Mouse (Mus musculus): ENCODE results near the gene Dok4.
"Not testable (repeated sequence)": the region's sequence is repeated elsewhere in the genome, so short reads cannot be mapped to it uniquely, and the experiment has no call there.

The Dok4 gene

DNA sequence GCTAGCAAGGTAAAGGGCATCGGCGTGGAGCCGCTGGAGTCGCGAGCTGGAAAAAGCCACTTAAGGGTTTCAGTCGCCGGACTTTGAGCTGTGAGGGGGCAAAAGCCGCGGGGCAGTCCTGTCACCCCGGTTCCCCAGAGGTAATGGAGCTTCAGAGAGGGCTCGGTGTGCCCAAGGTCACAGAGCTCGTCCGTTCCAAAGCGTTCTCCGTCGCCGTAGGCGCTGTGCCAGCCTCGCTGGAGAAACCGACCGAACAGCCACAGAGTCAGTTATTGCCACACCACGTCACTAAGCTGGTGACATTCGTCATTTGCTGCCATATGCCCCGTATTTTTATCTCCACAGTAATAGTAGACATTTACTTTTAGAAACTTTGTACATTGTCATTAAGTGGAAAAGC, 37.5 kb downstream of the Dok4 start:
- DNase-seq (ENCODE audit: low spot score) = no peak

DNA sequence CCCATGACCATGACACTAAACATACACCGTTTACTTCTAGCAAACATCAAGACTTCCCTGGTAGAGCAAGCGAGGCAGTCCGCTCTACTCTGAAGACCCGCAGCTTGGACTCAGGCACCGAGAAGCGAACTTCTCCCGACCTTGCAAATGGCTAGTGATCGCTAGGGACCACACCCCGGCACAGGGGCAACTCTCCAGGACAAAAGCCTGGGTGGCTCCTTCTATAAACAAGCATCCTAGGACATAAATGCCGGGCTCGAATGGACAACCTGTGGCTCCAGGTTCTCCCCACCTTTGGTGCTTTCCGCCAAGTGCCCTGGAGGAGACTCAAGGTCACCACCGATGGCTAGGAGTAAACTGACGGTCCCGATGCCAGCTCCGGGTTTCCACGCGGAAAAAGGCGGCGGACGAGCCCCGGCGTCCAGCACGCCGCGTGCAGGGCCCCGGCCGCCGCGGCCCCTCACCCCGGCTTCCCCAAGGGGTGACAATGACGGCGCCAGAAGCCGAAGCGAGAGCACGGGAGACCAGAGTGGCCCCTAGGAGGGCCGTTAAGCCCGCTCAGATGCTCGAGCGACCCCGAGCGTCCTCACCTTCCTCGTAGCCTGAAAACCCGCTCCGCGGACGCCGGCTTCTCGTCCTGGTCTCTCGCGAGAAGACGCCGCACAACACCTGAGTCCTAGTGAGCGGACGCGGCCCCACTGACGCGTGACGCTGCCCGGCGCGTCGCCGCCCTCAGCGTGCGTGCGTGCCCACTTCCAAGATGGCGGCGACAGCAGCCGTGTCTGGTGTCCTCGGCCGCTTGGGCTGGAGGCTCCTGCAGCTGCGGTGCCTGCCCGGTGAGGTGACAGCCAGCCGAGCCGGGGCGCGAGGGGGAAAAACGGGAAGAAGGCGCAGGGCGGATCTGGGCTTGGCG, 38.2 kb downstream of the Dok4 start, which contains the start of the genes Coq9 and Ciapin1:
TSS of gene Coq9 (plus strand) at position 660 of the 913 bp plus-strand sequence.
TSS of gene Ciapin1 (minus strand) at position 697 of the 913 bp plus-strand sequence.
- peak; percentile 84 for DNase-seq (ENCODE audit: low spot score)

DNA sequence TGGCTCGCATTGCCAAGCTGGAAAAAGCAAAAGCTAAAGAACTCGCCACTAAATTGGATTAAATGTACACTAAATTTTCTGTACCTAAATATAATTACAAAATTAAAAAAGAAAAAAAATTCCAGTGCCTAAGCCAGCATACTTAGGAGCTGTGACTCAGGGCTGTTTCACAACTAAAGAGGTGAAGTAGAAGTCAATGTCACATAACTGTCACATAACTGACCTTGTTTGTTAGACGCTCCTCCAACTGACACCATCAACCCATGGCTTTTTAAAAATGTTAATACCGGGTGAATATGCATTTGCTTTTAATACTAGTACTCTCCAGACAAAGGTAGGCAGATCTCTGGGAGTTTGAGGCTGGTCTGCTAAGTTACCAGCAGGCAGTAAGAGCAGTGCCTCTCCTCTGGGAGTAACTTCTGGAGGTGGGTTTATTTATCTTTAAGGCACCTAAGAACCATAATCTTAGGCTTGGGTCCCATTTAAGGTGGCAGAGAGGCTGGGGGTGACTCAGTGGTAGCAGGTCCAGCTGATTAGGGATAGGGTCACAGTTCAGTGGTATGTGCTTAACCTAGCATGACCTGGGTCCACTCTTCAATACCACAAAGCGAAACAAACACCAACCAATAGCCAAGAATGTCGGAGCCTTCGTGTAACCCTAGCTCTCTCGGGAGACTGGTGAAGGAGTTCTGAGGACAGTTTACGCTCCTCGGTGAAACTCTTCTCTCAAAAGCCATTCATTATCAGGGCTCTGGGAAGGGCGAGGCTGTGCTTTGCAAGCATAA, 39.5 kb downstream of the Dok4 start:
- DNase-seq (ENCODE audit: low spot score) = no peak

GRCm38 (mm10) chr8:94835751-94836150, 40.4 kb downstream of the Dok4 start:
- not testable (repeated sequence) for DNase-seq (ENCODE audit: low spot score)

- DNase-seq (ENCODE audit: low spot score) = not testable (repeated sequence)
These were observed 42.2 kb downstream of the Dok4 start for GRCm38 (mm10) chr8:94833901-94834405.

GRCm38 (mm10) chr8:94828284-94828683, 47.8 kb downstream of the Dok4 start:
- DNase-seq (ENCODE audit: low spot score) = no peak

- no peak for DNase-seq (ENCODE audit: low spot score)
These were observed 49.9 kb downstream of the Dok4 start for GRCm38 (mm10) chr8:94826210-94826609.

DNA sequence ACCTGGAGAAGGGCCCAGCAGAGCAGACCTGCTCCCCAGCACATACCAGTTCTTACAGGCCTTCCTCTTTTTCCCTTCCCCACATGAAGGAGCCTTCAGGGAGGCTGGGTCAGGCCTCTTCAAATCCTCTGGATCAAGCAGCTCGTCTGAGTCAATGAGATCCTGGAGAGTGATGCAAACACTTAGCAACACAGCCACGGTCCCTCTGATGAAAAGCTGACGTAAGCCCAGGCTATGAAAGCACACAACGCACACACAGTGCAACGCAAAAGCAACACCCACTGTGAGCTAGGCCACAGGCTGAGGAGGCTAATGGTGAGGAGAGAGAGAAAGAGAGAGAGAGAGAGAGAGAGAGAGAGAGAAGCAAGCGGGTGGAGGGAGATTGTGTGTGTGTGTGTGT, 51.0 kb downstream of the Dok4 start:
- no peak for DNase-seq (ENCODE audit: low spot score)

DNA sequence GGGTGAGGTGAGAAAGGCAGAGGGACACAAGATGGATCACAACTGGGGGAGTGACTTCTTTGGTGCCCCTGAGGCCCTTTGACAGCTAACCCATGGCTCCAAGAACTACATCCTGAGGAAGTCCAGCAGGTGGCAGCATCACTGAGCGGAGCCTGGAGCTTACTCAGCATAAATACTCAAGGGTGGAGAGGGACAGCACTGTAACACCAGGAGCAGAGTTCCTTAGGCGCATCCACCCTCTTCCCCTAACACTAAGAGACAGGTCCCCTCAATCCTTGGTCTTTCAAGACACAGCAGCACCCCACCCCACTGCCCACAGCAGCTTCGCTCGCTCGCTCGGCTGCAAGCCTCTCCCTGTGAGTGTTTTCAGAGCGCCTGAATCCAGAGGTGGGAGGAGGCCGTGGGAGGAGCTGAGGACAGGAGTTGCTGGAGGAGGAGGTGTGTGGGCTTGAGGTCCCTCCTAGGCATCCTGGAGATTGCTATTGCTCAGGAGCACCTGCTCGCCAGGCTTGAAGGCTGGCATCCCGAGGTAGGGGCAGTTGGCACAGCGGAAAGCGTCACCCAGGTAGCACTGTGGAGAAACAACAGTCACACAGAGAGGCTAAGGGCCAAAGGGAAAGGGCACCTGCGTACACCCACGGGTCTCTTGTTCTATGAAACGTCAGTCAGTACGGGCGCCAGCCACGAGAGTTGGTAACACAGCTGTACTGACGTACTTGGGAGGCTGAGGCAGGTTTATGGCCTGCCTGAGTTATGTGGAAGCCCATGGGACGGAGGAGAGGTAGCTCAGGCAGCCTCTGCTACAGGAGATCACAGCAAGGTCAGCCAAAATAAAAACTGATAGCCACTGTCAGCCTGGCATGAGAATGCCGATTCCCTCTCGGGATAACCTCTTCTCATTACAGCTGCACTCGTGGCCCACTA, 53.2 kb downstream of the Dok4 start:
- no peak for DNase-seq (ENCODE audit: low spot score)

DNA sequence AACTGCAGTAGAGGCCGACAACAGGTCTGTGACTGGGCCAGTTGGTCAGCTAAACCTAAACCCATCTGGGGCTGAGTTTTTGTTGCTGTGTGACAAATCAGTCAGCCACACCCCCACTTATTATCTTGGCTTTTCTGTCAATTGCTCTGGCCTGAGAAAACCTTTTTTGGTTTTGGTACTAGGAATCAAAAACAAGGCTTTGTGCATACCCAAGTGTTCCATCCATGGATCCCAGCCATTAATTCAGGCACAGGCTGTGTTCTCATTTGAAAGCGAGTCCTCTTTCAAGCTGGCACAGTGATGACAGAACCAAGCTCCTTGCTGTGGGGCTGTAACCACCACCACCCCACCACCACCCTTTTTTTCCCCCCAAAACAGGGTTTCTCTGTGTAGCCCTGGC, 54.7 kb downstream of the Dok4 start:
- DNase-seq (ENCODE audit: low spot score) = no peak

DNA sequence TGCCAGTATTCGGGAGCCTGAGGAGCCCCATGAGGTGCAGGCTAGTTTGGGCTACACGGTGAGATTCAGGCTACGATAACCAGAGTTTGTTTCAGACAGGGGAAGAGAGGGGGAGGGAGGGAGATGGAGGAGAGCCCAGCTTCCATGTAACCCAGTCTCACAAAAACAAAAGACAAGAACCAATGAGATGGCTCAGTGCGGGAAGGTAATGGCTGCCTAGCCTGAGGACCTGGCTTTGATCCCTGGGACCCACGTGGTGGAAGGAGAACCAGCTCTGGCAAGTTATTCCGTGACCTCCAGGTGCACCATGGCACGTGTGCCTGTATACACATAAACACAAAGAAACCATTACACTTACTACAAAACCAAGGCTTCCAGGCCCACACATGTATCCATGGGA, 55.6 kb downstream of the Dok4 start:
- DNase-seq (ENCODE audit: low spot score) = no peak

- no peak for DNase-seq (ENCODE audit: low spot score)
These were observed 56.4 kb downstream of the Dok4 start for GRCm38 (mm10) chr8:94819671-94820179.

GRCm38 (mm10) chr8:94817933-94818332, 58.2 kb downstream of the Dok4 start:
- no peak for DNase-seq (ENCODE audit: low spot score)

DNA sequence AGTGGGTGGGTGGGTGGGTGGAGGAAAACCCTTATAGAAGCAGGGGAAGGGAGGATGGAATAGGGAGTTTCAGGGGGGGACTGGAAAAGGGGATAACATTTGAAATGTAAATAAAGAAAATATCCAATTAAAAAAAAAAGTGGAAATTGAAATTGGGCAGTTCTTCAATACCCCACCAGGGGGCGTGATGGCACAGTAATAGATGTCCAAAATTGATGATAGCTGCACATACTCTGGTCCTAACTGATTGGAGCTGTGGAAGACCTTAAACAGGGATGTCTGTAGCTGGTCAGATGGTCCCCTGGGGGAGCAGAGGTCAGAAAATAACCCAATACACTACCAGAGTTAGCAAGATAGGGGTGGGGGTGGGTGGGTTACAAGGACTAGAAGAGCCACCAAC, 61.6 kb downstream of the Dok4 start:
- no peak for DNase-seq (ENCODE audit: low spot score)

Data from urinary bladder, postnatal 10 days (tissue).